Mouse (Mus musculus): Measurements from ENCODE around the gene Zfyve27. TPM values are rescaled to one million over a fixed set of nuclear protein-coding genes. Genes with fewer than 3 reads are reported as not detected.

Gene Zfyve27
- total and polyA plus RNA-seq, 3 experiments, result 27.0 to 40.2 TPM; not detected in 1

DNA sequence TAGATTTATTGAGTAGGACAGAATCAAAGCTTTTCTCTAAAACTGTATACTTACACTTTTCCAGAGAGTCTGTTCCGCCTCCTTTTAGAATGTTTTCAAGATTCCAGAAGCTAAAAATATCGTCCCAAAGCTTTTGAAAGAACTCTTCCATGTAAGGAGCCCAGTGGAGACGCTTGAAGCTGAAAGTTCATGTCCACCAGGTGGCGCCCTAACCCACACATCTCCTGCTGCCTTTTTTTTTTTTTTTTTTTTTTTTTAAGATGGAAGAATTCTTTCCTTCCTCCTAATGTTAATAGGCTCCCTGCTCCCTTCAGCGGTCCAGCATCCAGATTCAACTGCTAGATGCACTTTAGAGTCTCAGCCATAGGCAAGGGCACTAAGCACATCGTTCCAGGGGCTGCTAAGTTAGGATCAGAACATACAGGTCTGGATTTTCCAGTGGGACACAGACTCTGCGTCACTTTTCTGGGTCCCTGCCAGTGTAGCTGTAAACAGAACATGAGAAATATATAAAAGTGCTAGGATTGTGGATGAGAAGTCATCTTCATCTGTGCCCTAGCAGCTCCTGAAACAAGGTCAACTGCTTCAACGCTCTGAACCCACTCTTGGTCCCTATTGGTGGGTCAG, 19.1 kb upstream of the Zfyve27 start:
- H3K9me3 ChIP-seq (replicated peaks; ENCODE audit: insufficient read depth, low read length), result no peaks in the 10 kb centered on the region
- no peak overlapping the region for H3K9ac ChIP-seq (ENCODE audit: control insufficient read depth, low read depth, low read length, poor library complexity, severe bottlenecking)
- TF ChIP-seq POLR2AphosphoS5 (IDR thresholded peaks at IDR 0.05; ENCODE audit: borderline replicate concordance, low read depth, low read length) (no peak), RCOR1 (IDR thresholded peaks at IDR 0.05; ENCODE audit: low read depth, low read length) (no peak), GABPA (IDR thresholded peaks at IDR 0.05; ENCODE audit: low read depth, low read length) (no peak), ETS1 (IDR thresholded peaks at IDR 0.05; ENCODE audit: low read depth, low read length) (no peak), HCFC1 (IDR thresholded peaks at IDR 0.05; ENCODE audit: low read depth, low read length) (no peak), CHD2 (IDR thresholded peaks at IDR 0.05; ENCODE audit: low read length) (no peak), E2F4 (IDR thresholded peaks at IDR 0.05; ENCODE audit: borderline replicate concordance, low read depth, low read length) (no peak), NELFE (IDR thresholded peaks at IDR 0.05; ENCODE audit: low read depth, low read length) (no peak), POLR2AphosphoS2 (IDR thresholded peaks at IDR 0.05; ENCODE audit: low read length) (no peak), ZNF384 (IDR thresholded peaks at IDR 0.05; ENCODE audit: low read depth, low read length) (peak; percentile 98), MYB (IDR thresholded peaks at IDR 0.05; ENCODE audit: low read depth, low read length) (no peak), ZMIZ1 (IDR thresholded peaks at IDR 0.05; ENCODE audit: low read depth, low read length) (no peak), CHD1 (IDR thresholded peaks at IDR 0.05; ENCODE audit: low read depth, low read length) (no peak), JUND (IDR thresholded peaks at IDR 0.05; ENCODE audit: low read depth, low read length) (no peak), ZKSCAN1 (IDR thresholded peaks at IDR 0.05; ENCODE audit: low read depth, low read length) (peak; percentile 90; the same call in 1 of the 2 replicates), SIN3A (IDR thresholded peaks at IDR 0.05; ENCODE audit: low read length) (no peak; the same call in 1 of the 2 replicates), RAD21 (IDR thresholded peaks at IDR 0.05; ENCODE audit: low read depth, low read length) (peak; percentile 69), SMC3 (IDR thresholded peaks at IDR 0.05; ENCODE audit: low read depth, low read length) (peak; percentile 79), MAX (IDR thresholded peaks at IDR 0.05; ENCODE audit: low read length) (no peak), TBP (IDR thresholded peaks at IDR 0.05; ENCODE audit: low read depth, low read length) (0 out of 2 replicates have a peak, but pooled peaks have one; percentile 41), MEF2A (IDR thresholded peaks at IDR 0.05; ENCODE audit: extremely low read depth, insufficient replicate concordance, low read depth, low read length, poor library complexity, severe bottlenecking) (no peak), NRF1 (IDR thresholded peaks at IDR 0.05; ENCODE audit: insufficient read depth, low read depth, low read length, poor library complexity, severe bottlenecking) (no peak), KAT2A (conservative IDR thresholded peaks at IDR 0.05; ENCODE audit: low read depth, low read length) (no peak), UBTF (IDR thresholded peaks at IDR 0.05; ENCODE audit: borderline replicate concordance, insufficient read depth, low read depth, low read length) (no peak), ELF1 (IDR thresholded peaks at IDR 0.05; ENCODE audit: low read depth, low read length) (no peak), POLR2A (IDR thresholded peaks at IDR 0.05; ENCODE audit: control insufficient read depth in 1 of 2, insufficient read depth in 1 of 2, low read depth in 1 of 2, low read length in 2 of 2, poor library complexity in 1 of 2) (no peak), USF2 (IDR thresholded peaks at IDR 0.05; ENCODE audit: borderline replicate concordance in 1 of 2, insufficient read depth in 1 of 2, low read depth in 1 of 2, low read length in 2 of 2) (no peak), MAZ (IDR thresholded peaks at IDR 0.05; ENCODE audit: low read depth, low read length) (no peak), ZC3H11A (IDR thresholded peaks at IDR 0.05; ENCODE audit: low read depth, low read length) (peak; percentile 45), USF1 (IDR thresholded peaks at IDR 0.05; ENCODE audit: low read depth, low read length) (no peak), CTCF (IDR thresholded peaks at IDR 0.05 in 2 of 3, conservative IDR thresholded peaks at IDR 0.05 in 1 of 3; ENCODE audit: control insufficient read depth in 1 of 3, insufficient read depth in 1 of 3, low read depth in 2 of 3, low read length in 3 of 3, poor library complexity in 1 of 3, severe bottlenecking in 1 of 3) (peak; percentile 70 to 92 (median 87)), GATA1 (IDR thresholded peaks at IDR 0.05; ENCODE audit: low read depth, low read length) (no peak), EP300 (IDR thresholded peaks at IDR 0.05; ENCODE audit: low read depth in 1 of 2, low read length in 2 of 2) (no peak), MXI1 (IDR thresholded peaks at IDR 0.05; ENCODE audit: low read depth, low read length) (no peak), BHLHE40 (IDR thresholded peaks at IDR 0.05; ENCODE audit: borderline replicate concordance, low read depth, low read length) (no peak), MYC (IDR thresholded peaks at IDR 0.05; ENCODE audit: low read depth, low read length) (no peak), TAL1 (IDR thresholded peaks at IDR 0.05; ENCODE audit: low read length) (no peak)

More for the DNA sequence above, 19.1 kb upstream of the Zfyve27 start:
- H3K27me3 ChIP-seq (ENCODE audit: control insufficient read depth in 1 of 2, insufficient read depth in 2 of 2, low read length in 2 of 2), result no peaks in the 10 kb centered on the region
- peaks cover 0 to 5% of the 10 kb centered on the region in 2 experiments; a peak in 1 of 4 replicates for H3K36me3 ChIP-seq (ENCODE audit: control insufficient read depth in 1 of 2, insufficient read depth in 2 of 2, low read length in 2 of 2)
- H3K79me2 ChIP-seq (ENCODE audit: control insufficient read depth, insufficient read depth, low read length, poor library complexity), result peaks cover 2% of the 10 kb centered on the region; the same call in 1 of the 2 replicates
- peaks cover 3 to 31% of the 10 kb centered on the region in 2 experiments; a peak in 3 of 4 replicates for H3K4me1 ChIP-seq (ENCODE audit: control insufficient read depth in 1 of 2, insufficient read depth in 2 of 2, low read length in 2 of 2)
- no peak overlapping the region for H3K27ac ChIP-seq (ENCODE audit: control insufficient read depth, low read depth, low read length)
- no peak overlapping the region for H3K4me3 ChIP-seq (ENCODE audit: control insufficient read depth in 1 of 2, insufficient read depth in 1 of 2, low read depth in 2 of 2, low read length in 2 of 2)
- DNase-seq (ENCODE audit: low read depth, low spot score), result peak; percentile 95

Data from MEL (cell line).